Mouse (Mus musculus): ENCODE measurements around the gene Cryba1.

Cryba1 gene

DNA sequence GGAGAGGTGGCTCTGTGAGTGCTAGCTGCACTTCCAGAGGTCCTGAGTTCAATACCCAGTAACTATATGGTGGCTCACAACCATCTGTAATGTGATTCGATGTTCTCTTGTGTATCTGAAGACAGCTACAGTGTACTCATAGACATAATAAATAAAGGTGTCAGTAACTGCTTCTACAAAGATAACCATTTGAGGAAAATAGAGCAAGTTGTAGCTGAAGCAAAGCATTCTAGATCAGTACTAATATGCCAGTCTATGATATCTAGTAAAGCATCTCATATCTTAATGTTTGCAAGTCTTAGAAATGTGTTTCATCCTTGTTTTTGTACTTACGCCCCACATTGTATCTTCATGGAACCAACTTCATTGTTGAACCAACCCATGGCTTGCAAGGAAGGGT, 6.0 kb downstream of the Cryba1 start:
- no peak for DNase-seq (ENCODE audit: low spot score in 2 of 2)

DNA sequence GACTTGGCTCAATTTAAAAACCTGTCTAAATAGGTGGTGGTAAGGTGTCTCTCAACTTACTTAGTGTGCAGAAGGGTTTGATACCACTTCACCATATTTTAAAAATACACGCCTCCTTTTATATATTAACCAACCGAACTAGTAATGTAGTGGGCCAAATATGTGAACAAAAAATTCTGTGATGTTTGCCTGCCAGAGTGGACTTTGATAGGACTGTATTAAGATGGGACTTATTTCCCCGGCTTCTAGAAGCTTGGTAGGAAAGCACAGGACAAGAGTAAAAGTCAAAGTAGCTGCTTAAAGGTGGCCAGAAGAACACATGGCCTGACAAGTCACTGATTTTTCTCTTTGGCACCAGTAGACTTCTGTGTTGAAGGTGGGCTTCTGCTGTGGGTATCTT, 11.3 kb downstream of the Cryba1 start:
- no peak for DNase-seq (ENCODE audit: low spot score in 2 of 2)

GRCm38 (mm10) chr11:77709039-77709438, 16.0 kb downstream of the Cryba1 start:
- DNase-seq (ENCODE audit: low spot score in 2 of 2), result no peak

DNA sequence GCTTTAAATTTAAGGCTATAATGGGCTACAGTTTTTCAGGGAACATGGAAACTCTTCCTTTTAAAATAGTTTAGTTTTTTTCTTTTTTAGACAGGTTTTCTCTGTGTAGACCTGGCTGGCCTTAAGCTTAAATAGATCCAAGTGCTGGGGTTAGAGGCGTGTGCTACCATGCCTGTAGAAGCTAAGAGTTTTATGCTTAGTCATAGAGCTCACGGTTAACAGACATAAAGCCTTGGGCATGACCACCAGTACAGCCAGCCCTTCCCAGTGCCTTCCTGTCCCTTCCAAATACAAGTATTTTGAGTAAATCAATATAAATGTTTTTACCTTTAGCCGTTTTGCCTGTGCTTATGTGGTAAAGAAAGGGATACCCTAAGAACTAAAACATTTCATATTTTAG, 19.2 kb downstream of the Cryba1 start:
- DNase-seq (ENCODE audit: low spot score in 2 of 2), result no peak

GRCm38 (mm10) chr11:77697232-77697631, 27.9 kb downstream of the Cryba1 start:
- no peak for DNase-seq (ENCODE audit: low spot score in 2 of 2)

DNA sequence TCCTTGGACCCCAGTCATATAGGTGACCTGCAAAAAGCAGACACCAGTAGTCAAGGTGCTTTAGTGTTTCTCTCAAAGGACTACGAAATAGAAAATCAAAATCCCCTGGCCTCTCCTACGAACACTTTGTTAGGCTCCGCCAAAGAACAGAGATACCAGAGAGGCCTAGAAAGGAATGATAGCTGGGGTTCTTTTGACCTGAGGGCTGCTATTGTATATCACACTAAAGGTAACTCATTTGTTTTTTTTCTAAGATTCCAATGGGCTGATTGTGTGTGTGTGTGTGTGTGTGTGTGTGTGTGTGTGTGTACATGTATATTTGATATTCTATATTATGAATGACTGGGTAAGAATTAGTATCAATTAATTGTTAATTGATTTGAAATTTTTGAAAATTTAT, 32.1 kb downstream of the Cryba1 start:
- no peak for DNase-seq (ENCODE audit: low spot score in 2 of 2)

DNA sequence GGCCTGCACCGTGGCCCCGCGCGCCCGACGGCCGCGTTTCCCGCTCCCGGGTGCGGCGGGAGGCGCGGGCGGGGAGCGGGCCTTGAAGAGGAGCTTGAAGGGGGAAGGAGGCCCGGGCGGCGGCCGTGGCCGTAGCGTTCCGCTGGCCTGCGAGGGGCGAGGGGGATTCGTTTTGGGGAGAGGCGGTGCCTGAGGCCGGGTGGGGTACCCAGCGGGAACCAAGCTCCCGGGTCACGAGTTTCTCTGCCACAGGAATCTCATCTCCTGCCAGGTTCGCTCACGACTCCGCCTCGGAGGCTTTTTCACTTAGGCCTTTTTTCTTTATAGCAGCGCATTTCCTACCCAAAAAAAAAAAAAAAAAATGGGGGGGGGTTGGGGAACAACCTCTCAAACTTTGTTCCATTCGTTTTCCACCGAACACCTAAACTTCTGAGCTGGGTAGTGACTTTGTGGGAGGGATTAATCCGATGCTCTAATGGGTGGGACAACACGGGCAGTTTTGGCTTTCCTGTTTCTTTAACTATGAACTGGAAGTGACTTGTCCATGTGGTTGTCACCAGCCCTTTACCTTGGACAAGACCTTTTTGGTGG, 37.4 kb downstream of the Cryba1 start:
- peak; percentile 6 to 11 for DNase-seq (ENCODE audit: low spot score in 2 of 2)

GRCm38 (mm10) chr11:77686841-77687540, 38.1 kb downstream of the Cryba1 start:
- DNase-seq (ENCODE audit: low spot score in 2 of 2), result peak; percentile 28 to 36

- DNase-seq (ENCODE audit: low spot score in 2 of 2), result peak in 1 of 2 experiments; percentile 16
These were observed 38.7 kb downstream of the Cryba1 start for GRCm38 (mm10) chr11:77686346-77686840.

GRCm38 (mm10) chr11:77685383-77686265, 39.5 kb downstream of the Cryba1 start, which contains the start of gene Nufip2:
Nufip2 (plus strand) TSS chr11:77686155.
- DNase-seq (ENCODE audit: low spot score in 2 of 2), result peak; percentile 99

- DNase-seq (ENCODE audit: low spot score in 2 of 2), result no peak
These were observed 40.2 kb downstream of the Cryba1 start for GRCm38 (mm10) chr11:77684896-77685295.

DNA sequence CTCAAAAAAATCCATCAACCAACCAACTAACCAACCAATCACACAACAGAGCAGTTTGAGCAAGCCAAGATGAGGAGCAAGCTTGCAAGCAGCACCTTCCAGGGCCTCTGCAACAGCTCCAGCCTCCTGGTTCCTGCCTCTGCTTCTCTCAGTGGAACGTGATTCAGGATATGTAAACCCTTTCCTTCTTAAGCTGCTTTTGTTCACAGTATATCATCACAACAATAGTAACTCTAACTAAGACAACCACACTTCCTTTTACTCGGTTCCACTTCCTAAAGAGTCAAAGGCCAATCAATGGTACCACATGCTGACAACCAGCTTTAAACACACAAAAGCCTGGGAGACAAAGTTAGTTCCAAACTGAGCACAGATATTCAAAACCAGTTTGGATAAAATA, 45.1 kb downstream of the Cryba1 start:
- DNase-seq (ENCODE audit: low spot score in 2 of 2), result no peak

- no peak for DNase-seq (ENCODE audit: low spot score in 2 of 2)
These were observed 51.6 kb downstream of the Cryba1 start for GRCm38 (mm10) chr11:77673428-77673991.

GRCm38 (mm10) chr11:77672746-77673145, 52.3 kb downstream of the Cryba1 start:
- no peak for DNase-seq (ENCODE audit: low spot score in 2 of 2)

All from frontal cortex, postnatal 25 days (tissue).